Mouse (Mus musculus) ovary, postnatal 10 days (tissue): ENCODE data around the gene Lipe.
"Not testable (repeated sequence)": the region's sequence is repeated elsewhere in the genome, so short reads cannot be mapped to it uniquely, and the experiment has no call there.

Experiments
- DNase-seq: peaks from one replicate; pipeline ENCODE4 v3.0.0; 2022; ENCODE audit warnings: low spot score

The Lipe gene

GRCm38 (mm10) chr7:25412833-25413441, 14.4 kb upstream of the Lipe start, which contains the start of gene Cxcl17:
Gene Cxcl17, minus strand, starts transcription at chr7:25412886.
- DNase-seq, result no peak

- DNase-seq, result no peak
Observed at GRCm38 (mm10) chr7:25411861-25412260, 13.4 kb upstream of the Lipe start.

GRCm38 (mm10) chr7:25410969-25411615, 12.6 kb upstream of the Lipe start:
- DNase-seq, result no peak

- no peak for DNase-seq
Observed at GRCm38 (mm10) chr7:25409114-25409760, 10.7 kb upstream of the Lipe start.

GRCm38 (mm10) chr7:25406468-25406867, 8.0 kb upstream of the Lipe start:
- no peak for DNase-seq

- no peak for DNase-seq
Observed at GRCm38 (mm10) chr7:25402671-25403101, 4.2 kb upstream of the Lipe start.

- DNase-seq, result no peak
Observed at GRCm38 (mm10) chr7:25401986-25402385, 3.5 kb upstream of the Lipe start.

GRCm38 (mm10) chr7:25401551-25401950, 3.0 kb upstream of the Lipe start:
- DNase-seq, result no peak

GRCm38 (mm10) chr7:25399028-25399427, 518 bp upstream of the Lipe start:
- not testable (repeated sequence) for DNase-seq

GRCm38 (mm10) chr7:25396621-25397020, 1.9 kb downstream of the Lipe start:
- no peak for DNase-seq

GRCm38 (mm10) chr7:25395558-25396521, 2.7 kb downstream of the Lipe start:
- peak; percentile 88 for DNase-seq

- no peak for DNase-seq
Observed at GRCm38 (mm10) chr7:25395186-25395557, 3.3 kb downstream of the Lipe start.

- DNase-seq, result no peak
Observed at GRCm38 (mm10) chr7:25394754-25395153, 3.8 kb downstream of the Lipe start.

GRCm38 (mm10) chr7:25393451-25394210, 4.9 kb downstream of the Lipe start:
- no peak for DNase-seq

GRCm38 (mm10) chr7:25392851-25393250, 5.7 kb downstream of the Lipe start:
- DNase-seq, result no peak

- no peak for DNase-seq
Observed at GRCm38 (mm10) chr7:25391856-25392453, 6.6 kb downstream of the Lipe start.

- no peak for DNase-seq
Observed at GRCm38 (mm10) chr7:25390986-25391385, 7.5 kb downstream of the Lipe start.

- no peak for DNase-seq
Observed at GRCm38 (mm10) chr7:25390054-25390770, 8.3 kb downstream of the Lipe start.

GRCm38 (mm10) chr7:25388916-25389315, 9.6 kb downstream of the Lipe start:
- no peak for DNase-seq

- DNase-seq, result no peak
Observed at GRCm38 (mm10) chr7:25387811-25388440, 10.6 kb downstream of the Lipe start.
